Mouse (Mus musculus) liver, embryonic 13.5 days (tissue): ENCODE results near the gene Cdk2. TPM values are rescaled to one million over a fixed set of nuclear protein-coding genes. Genes with fewer than 3 reads are reported as not detected.

Experiments
- ATAC-seq: fragments of 200-750 bp; cut with Nextera tagmentation; 2 replicates; pipeline ENCODE4 v1.8.0; 2017; ENCODE audit warnings: low read depth, mild to moderate bottlenecking, moderate number of reproducible peaks, moderate library complexity
- DNase-seq: peaks from one replicate; pipeline ENCODE4 v3.0.0; 2022
- H3K27ac ChIP-seq: fragments of 300-500 bp; sonication (generic); 2 replicates; pipeline ENCODE4 v1.5.1; 2015; ENCODE audit warnings: moderate library complexity, mild to moderate bottlenecking, inconsistent platforms
- H3K27me3 ChIP-seq: fragments of 300-500 bp; sonication (generic); 2 replicates; pipeline ENCODE4 v1.6.1; 2015; ENCODE audit warnings: mild to moderate bottlenecking, inconsistent platforms
- H3K36me3 ChIP-seq: fragments of 300-500 bp; sonication (generic); 2 replicates; pipeline ENCODE4 v1.6.1; 2015; ENCODE audit warnings: mild to moderate bottlenecking, inconsistent platforms
- H3K4me1 ChIP-seq: fragments of 300-500 bp; sonication (generic); replicated peaks from 2 replicates; pipeline ENCODE4 v1.6.1; 2015; ENCODE audit warnings: inconsistent platforms
- H3K4me2 ChIP-seq: fragments of 300-500 bp; sonication (generic); 2 replicates; pipeline ENCODE4 v1.6.1; 2015; ENCODE audit warnings: inconsistent platforms, mild to moderate bottlenecking, moderate library complexity
- H3K4me3 ChIP-seq: fragments of 300-500 bp; sonication (generic); replicated peaks from 2 replicates; pipeline ENCODE4 v1.5.1; 2015; ENCODE audit warnings: mild to moderate bottlenecking, inconsistent platforms
- H3K9ac ChIP-seq: fragments of 300-500 bp; sonication (generic); 2 replicates; pipeline ENCODE4 v1.6.1; 2015; ENCODE audit warnings: mild to moderate bottlenecking, inconsistent platforms
- H3K9me3 ChIP-seq: fragments of 300-500 bp; sonication (generic); replicated peaks from 2 replicates; pipeline ENCODE4 v1.6.1; 2016; ENCODE audit warnings: inconsistent platforms
- WGBS: fragments of 180-500 bp; shearing (Covaris S2); methylation state at CpG from one replicate; pipeline ENCODE4 v1.1.7; 2015; ENCODE audit not compliant: insufficient replicate concordance; 5-methylcytosine and 5-hydroxymethylcytosine counted together
- polyA plus RNA-seq: library from polyadenylated mRNA; unstranded; fragments of >200 nt; fragmentation: Nextera tagmentation; extraction: Ambion mirVana; gene quantifications from 2 replicates; pipeline ENCODE4 v1.2.1, GENCODE M21; 2015

Gene Cdk2
- polyA plus RNA-seq, 1 experiment from 2014 or later = 61.1 TPM

GRCm38 (mm10) chr10:128700712-128701111 lies 4.1 kb downstream of the Cdk2 start:
- Histone ChIP-seq H3K36me3 (peaks cover 61% of the 10 kb centered on the region), H3K4me2 (no peak overlapping the region), H3K4me3 (no peak overlapping the region), H3K4me1 (peaks cover 67% of the 10 kb centered on the region), H3K9me3 (no peaks in the 10 kb centered on the region), H3K9ac (no peak overlapping the region), H3K27ac (no peak overlapping the region), H3K27me3 (no peaks in the 10 kb centered on the region)
- DNase-seq (no peak), ATAC-seq (no peak)
- 86% methylated on average over 5 of the region's 5 CpGs for WGBS

DNA sequence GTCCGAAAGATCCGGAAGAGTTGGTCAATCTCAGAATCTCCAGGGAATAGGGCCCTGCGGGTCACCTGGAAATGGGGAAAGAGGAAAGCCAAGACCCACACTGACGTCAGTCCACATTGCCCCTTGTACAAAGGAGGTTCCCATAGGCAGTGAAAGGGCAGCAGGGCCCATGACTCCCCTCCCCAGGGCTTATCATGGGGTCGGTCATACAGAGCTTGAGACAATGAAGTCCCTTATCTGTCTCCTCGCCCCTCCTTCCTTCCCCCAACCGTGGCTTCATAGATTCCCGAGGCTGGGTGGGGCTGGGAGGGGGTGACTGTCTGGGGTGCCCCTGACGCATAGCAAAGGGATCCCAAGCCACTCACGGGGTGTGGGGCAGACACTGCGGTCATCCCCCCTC lies 5.2 kb downstream of the Cdk2 start:
- H3K4me3 ChIP-seq = no peak overlapping the region
- H3K27ac ChIP-seq = peak overlapping the region; percentile 51
- peaks cover 61% of the 10 kb centered on the region for H3K36me3 ChIP-seq
- H3K9ac ChIP-seq = no peak overlapping the region
- ATAC-seq = no peak
- H3K4me1 ChIP-seq = peaks cover 68% of the 10 kb centered on the region
- 41% methylated on average over 11 of the region's 11 CpGs for WGBS
- no peak overlapping the region for H3K4me2 ChIP-seq
- H3K9me3 ChIP-seq = no peaks in the 10 kb centered on the region
- no peaks in the 10 kb centered on the region for H3K27me3 ChIP-seq
- no peak for DNase-seq

- no peak overlapping the region for H3K4me2 ChIP-seq
- peaks cover 61% of the 10 kb centered on the region for H3K36me3 ChIP-seq
- 74% methylated on average over 5 of the region's 5 CpGs for WGBS
- H3K4me1 ChIP-seq = peaks cover 70% of the 10 kb centered on the region
- no peak overlapping the region for H3K27ac ChIP-seq
- H3K27me3 ChIP-seq = no peaks in the 10 kb centered on the region
- no peaks in the 10 kb centered on the region for H3K9me3 ChIP-seq
- H3K9ac ChIP-seq = no peak overlapping the region
- DNase-seq (no peak), ATAC-seq (no peak)
- no peak overlapping the region for H3K4me3 ChIP-seq
Measured at GRCm38 (mm10) chr10:128699006-128699405, 5.8 kb downstream of the Cdk2 start.

GRCm38 (mm10) chr10:128697072-128697725 lies 7.6 kb downstream of the Cdk2 start:
- H3K4me2 ChIP-seq = peak overlapping the region; percentile 65
- H3K27ac ChIP-seq = peak overlapping the region; percentile 85
- WGBS = 78% methylated on average over 6 of the region's 6 CpGs
- H3K36me3 ChIP-seq = peaks cover 48% of the 10 kb centered on the region
- H3K27me3 ChIP-seq = no peaks in the 10 kb centered on the region
- DNase-seq = no peak
- H3K9me3 ChIP-seq = no peaks in the 10 kb centered on the region
- no peak for ATAC-seq
- H3K9ac ChIP-seq = 0 out of 2 replicates have a peak overlapping the region, but pooled peaks have one; percentile 17
- H3K4me3 ChIP-seq = peak overlapping the region; percentile 30; the same call in 1 of the 2 replicates
- peaks cover 60% of the 10 kb centered on the region for H3K4me1 ChIP-seq

GRCm38 (mm10) chr10:128695992-128696807 lies 8.6 kb downstream of the Cdk2 start, which contains the start of gene Rab5b:
Gene Rab5b, minus strand, starts transcription at chr10:128696264.
- peak within 1 kb of the TSS; percentile 78 for H3K4me2 ChIP-seq
- peak; percentile 99 for DNase-seq
- peak within 1 kb of the TSS; percentile 90 for H3K4me3 ChIP-seq
- H3K9ac ChIP-seq = peak within 1 kb of the TSS; percentile 97
- WGBS = 1% methylated on average over 38 of the region's 40 CpGs
- peaks cover 38% of the 10 kb centered on the region for H3K36me3 ChIP-seq
- H3K4me1 ChIP-seq = peaks cover 64% of the 10 kb centered on the region
- H3K27me3 ChIP-seq = no peaks in the 10 kb centered on the region
- ATAC-seq = peak; percentile 98
- peak within 1 kb of the TSS; percentile 96 for H3K27ac ChIP-seq
- H3K9me3 ChIP-seq = no peaks in the 10 kb centered on the region

GRCm38 (mm10) chr10:128695411-128695991 lies 9.3 kb downstream of the Cdk2 start:
- no peaks in the 10 kb centered on the region for H3K9me3 ChIP-seq
- peaks cover 60% of the 10 kb centered on the region for H3K4me1 ChIP-seq
- peak overlapping the region; percentile 78 for H3K4me2 ChIP-seq
- H3K9ac ChIP-seq = peak overlapping the region; percentile 97
- H3K36me3 ChIP-seq = peaks cover 31% of the 10 kb centered on the region
- H3K4me3 ChIP-seq = peak overlapping the region; percentile 90
- 3% methylated on average over 22 of the region's 22 CpGs for WGBS
- no peak for ATAC-seq
- no peaks in the 10 kb centered on the region for H3K27me3 ChIP-seq
- no peak for DNase-seq
- peak overlapping the region; percentile 96 for H3K27ac ChIP-seq

GRCm38 (mm10) chr10:128674469-128675008 lies 30.3 kb downstream of the Cdk2 start:
- Histone ChIP-seq H3K4me1 (peaks cover 22% of the 10 kb centered on the region), H3K36me3 (peaks cover 10% of the 10 kb centered on the region), H3K4me2 (peak overlapping the region; percentile 96), H3K4me3 (peak overlapping the region; percentile 73), H3K9ac (peak overlapping the region; percentile 74), H3K27me3 (peaks cover 36% of the 10 kb centered on the region), H3K9me3 (no peaks in the 10 kb centered on the region), H3K27ac (peak overlapping the region; percentile 71)
- under 1% methylated on average over 9 of the region's 9 CpGs for WGBS
- ATAC-seq = no peak
- no peak for DNase-seq

DNA sequence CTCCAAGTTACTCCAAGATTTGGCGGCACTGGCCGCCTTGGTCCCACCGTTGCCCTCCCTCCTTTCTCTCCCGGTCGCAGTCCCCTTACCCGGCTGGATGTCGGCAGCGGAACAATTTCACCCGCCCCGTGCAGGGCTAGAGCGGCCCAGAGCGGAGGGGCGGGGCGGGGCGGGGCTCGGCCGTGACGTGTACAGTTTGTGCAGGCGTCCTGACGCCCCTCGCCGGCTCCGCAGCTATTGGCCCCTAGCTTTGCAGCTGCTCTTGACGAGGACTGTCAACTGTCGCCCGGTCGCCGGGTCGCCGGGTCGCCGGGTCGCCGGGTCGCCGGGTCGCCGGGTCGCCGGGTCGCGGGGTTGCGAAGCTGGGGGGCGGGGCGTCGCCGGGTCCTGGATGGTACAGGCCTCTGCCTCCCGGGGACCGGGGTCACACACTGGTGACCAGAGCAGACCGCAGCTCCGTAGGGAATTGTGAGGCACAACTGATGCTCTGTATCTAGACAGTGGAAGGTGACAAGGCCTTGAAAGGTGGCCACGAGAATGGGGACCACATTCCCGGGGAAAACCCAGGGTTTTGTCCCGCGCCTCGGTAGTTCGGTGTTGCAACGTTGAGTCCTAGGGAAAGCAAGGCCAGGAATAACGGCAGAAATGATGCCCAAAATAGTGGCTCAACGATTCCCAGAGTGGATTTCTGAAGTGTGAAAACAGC lies 30.9 kb downstream of the Cdk2 start, which contains the start of gene Suox:
Gene Suox (minus strand): TSS at position 311 of the 706 bp plus-strand sequence.
- DNase-seq (peak; percentile 80), ATAC-seq (peak; percentile 95)
- H3K27ac ChIP-seq = peak within 1 kb of the TSS; percentile 71
- WGBS = under 1% methylated on average over 60 of the region's 60 CpGs
- H3K27me3 ChIP-seq = peaks cover 42% of the 10 kb centered on the region
- peaks cover 3% of the 10 kb centered on the region for H3K36me3 ChIP-seq
- H3K9ac ChIP-seq = peak within 1 kb of the TSS; percentile 74
- peak within 1 kb of the TSS; percentile 73 for H3K4me3 ChIP-seq
- no peaks in the 10 kb centered on the region for H3K9me3 ChIP-seq
- H3K4me2 ChIP-seq = peak within 1 kb of the TSS; percentile 96
- peaks cover 28% of the 10 kb centered on the region for H3K4me1 ChIP-seq

DNA sequence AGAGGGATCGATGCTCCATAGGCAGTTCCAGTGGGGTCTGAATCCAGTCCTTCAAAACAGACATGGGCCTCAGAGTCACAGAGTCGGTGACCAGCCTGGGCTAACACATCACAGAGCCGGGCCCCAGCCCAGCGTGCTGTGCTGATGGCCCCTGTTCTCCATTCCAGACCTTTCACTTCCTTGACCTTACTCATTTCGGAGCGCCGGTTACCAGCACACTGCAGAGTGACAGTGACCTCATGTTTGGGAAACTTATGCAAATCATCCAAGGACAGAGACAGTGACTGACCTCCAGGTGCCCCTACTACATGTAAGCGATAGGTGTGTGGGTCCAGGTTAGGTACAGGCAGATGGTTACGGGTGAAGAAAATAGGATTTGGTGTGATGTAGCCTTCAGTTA lies 33.7 kb downstream of the Cdk2 start:
- H3K27me3 ChIP-seq = peaks cover 65% of the 10 kb centered on the region

GRCm38 (mm10) chr10:128668790-128669672 lies 35.8 kb downstream of the Cdk2 start:
- Histone ChIP-seq H3K4me1 (peaks cover 53% of the 10 kb centered on the region), H3K4me2 (peak overlapping the region; percentile 83), H3K27me3 (peaks cover 65% of the 10 kb centered on the region), H3K4me3 (peak overlapping the region; percentile 62), H3K27ac (no peak overlapping the region), H3K9ac (peak overlapping the region; percentile 60), H3K36me3 (no peaks in the 10 kb centered on the region; the same call in 1 of the 2 replicates), H3K9me3 (no peaks in the 10 kb centered on the region)
- peak; percentile 34 for DNase-seq
- ATAC-seq = no peak
- WGBS = 3% methylated on average over 42 of the region's 42 CpGs

More for the DNA sequence above, 33.7 kb downstream of the Cdk2 start:
- H3K4me1 ChIP-seq = peaks cover 36% of the 10 kb centered on the region
- no peak overlapping the region for H3K27ac ChIP-seq
- ATAC-seq (no peak), DNase-seq (no peak)
- no peak overlapping the region for H3K9ac ChIP-seq
- H3K9me3 ChIP-seq = no peaks in the 10 kb centered on the region
- no peaks in the 10 kb centered on the region; the same call in 1 of the 2 replicates for H3K36me3 ChIP-seq
- H3K4me2 ChIP-seq = no peak overlapping the region
- no peak overlapping the region for H3K4me3 ChIP-seq
- 81% methylated on average over 9 of the region's 9 CpGs for WGBS
